Mouse (Mus musculus) small intestine, adult 2 months (tissue): ENCODE measurements around the gene Gm10190. TPM values are rescaled to one million over a fixed set of nuclear protein-coding genes. Genes with fewer than 3 reads are reported as not detected.

Experiments
- H3K27ac ChIP-seq: fragments of 200-500 bp; 2 replicates; pipeline ENCODE4 v1.5.1; 2012; ENCODE audit warnings: low read depth, low read length, control low read depth, inconsistent platforms; ENCODE audit not compliant: insufficient read depth
- H3K27me3 ChIP-seq: fragments of 200-500 bp; 2 replicates; pipeline ENCODE4 v1.6.1; 2012; ENCODE audit warnings: mild to moderate bottlenecking, moderate library complexity, low read length, inconsistent platforms; ENCODE audit not compliant: control insufficient read depth, insufficient read depth
- H3K36me3 ChIP-seq: fragments of 200-500 bp; 2 replicates; pipeline ENCODE4 v1.6.1; 2012; ENCODE audit warnings: mild to moderate bottlenecking, low read length, control low read depth, inconsistent platforms; ENCODE audit not compliant: control insufficient read depth, insufficient read depth
- H3K4me1 ChIP-seq: fragments of 200-500 bp; 2 replicates; pipeline ENCODE4 v1.6.1; 2012; ENCODE audit warnings: low read length, inconsistent platforms, mixed read lengths; ENCODE audit not compliant: control insufficient read depth, insufficient read depth, insufficient read length
- H3K4me3 ChIP-seq: fragments of 200-500 bp; 2 replicates; pipeline ENCODE4 v1.5.1; 2012; ENCODE audit warnings: low read depth, mild to moderate bottlenecking, control low read depth, inconsistent platforms, low read length, moderate library complexity
- CTCF ChIP-seq: fragments of 200-500 bp; IDR thresholded peaks from 2 replicates; pipeline ENCODE4 v1.5.1; 2012; ENCODE audit warnings: low read depth, mild to moderate bottlenecking, control low read depth, inconsistent platforms, low read length, moderate library complexity, mixed read lengths; ENCODE audit not compliant: insufficient replicate concordance, insufficient read length; ENCODE audit errors: extremely low read depth
- POLR2A ChIP-seq: fragments of 200-500 bp; IDR thresholded peaks from 2 replicates; pipeline ENCODE4 v1.6.1; 2012; ENCODE audit warnings: low read depth, mild to moderate bottlenecking, control low read depth, inconsistent platforms, low read length, moderate library complexity
- WGBS: fragments of 180-500 bp; shearing (Covaris S2); methylation state at CpG from one replicate; pipeline ENCODE4 v1.1.7; 2018; 5-methylcytosine and 5-hydroxymethylcytosine counted together
- polyA plus RNA-seq: library from polyadenylated mRNA; depleted of rRNA; stranded (reverse); fragments of >200 nt; gene quantifications from 2 replicates; pipeline ENCODE4 v1.2.3, GENCODE M21; 2012; rRNA removed

Gene Gm10190
- 0.87 TPM in 1 of 2 replicates, not detected in the other for polyA plus RNA-seq

DNA sequence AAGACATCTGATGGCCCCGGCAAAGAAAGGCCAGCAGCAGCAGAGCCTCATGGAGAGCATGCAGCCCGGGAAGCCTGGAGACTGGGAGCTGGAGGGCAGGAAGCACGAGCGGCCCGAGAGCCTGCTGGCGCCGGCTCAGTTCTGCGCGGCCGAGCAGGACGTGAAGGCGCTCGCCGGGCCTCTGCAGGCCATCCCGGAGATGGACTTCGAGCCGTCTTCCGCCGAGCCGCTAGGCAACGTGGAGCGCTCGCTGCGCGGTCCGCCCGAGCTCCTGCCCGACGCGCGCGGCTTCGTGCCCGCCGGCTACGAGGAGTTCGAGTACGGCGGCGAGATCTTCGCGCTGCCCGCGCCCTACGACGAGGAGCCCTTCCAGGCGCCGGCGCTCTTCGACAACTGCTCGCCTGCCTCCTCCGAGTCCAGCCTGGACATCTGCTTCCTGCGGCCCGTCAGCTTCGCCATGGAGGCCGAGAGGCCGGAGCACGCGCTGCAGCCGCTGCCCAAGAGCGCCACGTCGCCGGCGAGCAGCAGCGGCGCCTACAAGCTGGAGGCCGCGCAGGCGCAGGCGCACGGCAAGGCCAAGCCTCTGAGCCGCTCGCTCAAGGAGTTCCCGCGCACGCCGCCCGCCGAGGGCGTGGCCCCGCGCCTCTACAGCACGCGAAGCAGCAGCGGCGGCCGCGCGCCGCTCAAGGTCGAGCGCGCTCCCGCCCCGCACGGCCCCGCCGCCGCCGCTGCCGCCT, at the start of gene Gm10190:
Gene Gm10190 (minus strand): TSS at position 553 of the 737 bp plus-strand sequence.
- Histone ChIP-seq H3K27me3 (no peaks in the 10 kb centered on the region), H3K27ac (no peak within 1 kb of the TSS), H3K4me1 (peaks cover 11% of the 10 kb centered on the region), H3K4me3 (peak within 1 kb of the TSS; percentile 58), H3K36me3 (no peaks in the 10 kb centered on the region)
- TF ChIP-seq POLR2A (peak; percentile 48; the same call in 1 of the 2 replicates), CTCF (no peak)
- under 1% methylated on average over 102 of the region's 102 CpGs for WGBS

DNA sequence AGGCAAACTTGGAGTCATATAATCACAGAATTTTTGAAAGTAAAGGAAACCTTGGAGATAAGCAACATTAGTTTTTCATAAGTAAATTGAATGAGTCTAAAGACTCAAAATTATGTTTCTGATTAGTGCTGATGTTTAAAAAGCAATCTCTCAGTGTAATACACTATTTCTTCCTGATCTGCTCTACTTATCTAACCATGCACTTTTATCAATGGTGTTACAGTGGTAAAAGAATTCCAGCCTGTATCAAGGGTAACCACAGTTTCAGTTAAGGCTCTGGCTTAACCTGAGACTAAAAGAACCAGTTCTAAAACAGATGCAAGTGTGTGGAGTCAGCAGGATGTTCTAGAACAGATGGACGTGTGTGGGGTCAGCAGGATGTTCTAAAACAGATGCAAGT, 47.7 kb upstream of the Gm10190 start:
- peaks cover 38% of the 10 kb centered on the region for H3K36me3 ChIP-seq
- H3K27me3 ChIP-seq: no peaks in the 10 kb centered on the region
- no peak overlapping the region for H3K4me3 ChIP-seq
- H3K27ac ChIP-seq: no peak overlapping the region
- H3K4me1 ChIP-seq: no peaks in the 10 kb centered on the region
- TF ChIP-seq POLR2A (no peak), CTCF (no peak)
- WGBS: 90% methylated on average over 1 of the region's 1 CpGs

DNA sequence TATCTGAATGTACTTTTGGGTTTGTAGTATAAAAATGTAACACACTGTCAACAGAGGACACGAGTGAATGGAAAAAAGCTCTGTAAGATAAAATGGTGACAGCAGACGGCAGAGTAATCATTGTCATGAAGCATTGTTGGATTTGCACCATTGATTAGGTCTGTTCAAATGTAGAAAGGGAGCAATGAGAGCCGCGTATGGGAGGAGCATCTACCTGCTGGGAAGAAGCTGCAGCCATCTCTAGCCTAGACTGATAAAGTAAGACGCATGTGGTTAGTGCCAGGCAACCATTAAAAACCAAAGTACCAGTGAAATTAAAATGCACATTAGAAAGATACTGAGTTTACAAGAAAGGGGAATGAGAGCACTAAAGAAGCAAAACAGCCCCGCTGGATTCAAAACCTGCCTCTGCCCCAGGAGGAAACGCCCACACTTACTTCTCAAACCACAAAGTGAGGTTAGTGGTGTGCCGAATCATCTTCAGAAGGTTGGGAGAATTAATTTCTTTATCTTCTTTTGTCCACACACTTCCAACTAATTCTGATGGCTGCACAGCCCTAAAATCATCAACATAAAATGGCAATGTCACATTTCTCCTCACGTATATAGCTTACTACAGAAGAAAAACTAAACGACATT, 45.4 kb upstream of the Gm10190 start:
- 85% methylated on average over 10 of the region's 10 CpGs for WGBS
- H3K27me3 ChIP-seq: no peaks in the 10 kb centered on the region
- H3K27ac ChIP-seq: no peak overlapping the region
- TF ChIP-seq CTCF (no peak), POLR2A (no peak)
- no peak overlapping the region for H3K4me3 ChIP-seq
- H3K4me1 ChIP-seq: no peaks in the 10 kb centered on the region
- peaks cover 48% of the 10 kb centered on the region for H3K36me3 ChIP-seq

DNA sequence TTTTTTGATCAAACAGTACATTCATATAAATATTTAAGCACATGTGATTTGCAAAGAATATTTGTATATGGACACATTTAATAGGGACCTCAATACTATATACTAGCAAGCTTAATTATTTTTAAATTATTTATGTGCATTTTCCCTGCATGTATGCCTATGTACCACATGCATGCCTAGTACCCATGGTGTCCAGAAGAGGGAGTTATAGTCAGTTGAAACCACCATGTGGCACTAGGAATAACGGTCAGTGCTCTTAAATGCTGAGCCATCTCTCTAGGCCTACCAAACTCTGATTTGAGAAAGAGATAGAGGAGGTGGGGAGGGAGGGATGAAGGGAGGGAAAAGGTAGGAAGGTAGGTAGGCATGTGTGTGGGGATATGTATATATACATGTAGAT, 37.8 kb upstream of the Gm10190 start:
- 60% methylated on average over 1 of the region's 1 CpGs for WGBS
- no peaks in the 10 kb centered on the region for H3K4me1 ChIP-seq
- no peak overlapping the region for H3K27ac ChIP-seq
- peaks cover 54% of the 10 kb centered on the region for H3K36me3 ChIP-seq
- H3K4me3 ChIP-seq: no peak overlapping the region
- no peak for TF ChIP-seq POLR2A
- no peak for TF ChIP-seq CTCF
- H3K27me3 ChIP-seq: no peaks in the 10 kb centered on the region

DNA sequence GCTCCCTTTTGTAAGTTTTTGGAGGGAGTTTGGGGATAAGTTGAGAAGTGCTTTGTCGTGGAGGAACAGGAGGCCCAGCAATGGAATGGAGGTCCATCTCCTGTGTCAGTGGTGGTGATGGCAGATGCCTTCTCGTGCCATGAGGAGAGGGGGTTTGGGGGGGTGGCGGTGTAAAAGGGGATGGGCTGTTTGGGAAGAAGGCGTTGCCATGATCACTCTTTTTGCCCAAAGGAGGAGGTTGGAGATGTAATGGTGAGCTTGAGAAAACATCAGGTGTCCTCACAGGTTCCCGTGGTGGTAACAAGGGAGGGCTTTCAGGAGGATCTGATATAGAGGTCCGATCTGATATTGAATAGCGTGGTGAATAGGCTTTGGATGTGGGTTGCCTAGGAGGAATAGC, 24.9 kb upstream of the Gm10190 start:
- H3K4me1 ChIP-seq: no peaks in the 10 kb centered on the region
- 93% methylated on average over 7 of the region's 7 CpGs for WGBS
- H3K27me3 ChIP-seq: no peaks in the 10 kb centered on the region
- TF ChIP-seq CTCF: no peak
- no peak for TF ChIP-seq POLR2A
- H3K36me3 ChIP-seq: peaks cover 20% of the 10 kb centered on the region
- H3K27ac ChIP-seq: no peak overlapping the region
- no peak overlapping the region for H3K4me3 ChIP-seq

DNA sequence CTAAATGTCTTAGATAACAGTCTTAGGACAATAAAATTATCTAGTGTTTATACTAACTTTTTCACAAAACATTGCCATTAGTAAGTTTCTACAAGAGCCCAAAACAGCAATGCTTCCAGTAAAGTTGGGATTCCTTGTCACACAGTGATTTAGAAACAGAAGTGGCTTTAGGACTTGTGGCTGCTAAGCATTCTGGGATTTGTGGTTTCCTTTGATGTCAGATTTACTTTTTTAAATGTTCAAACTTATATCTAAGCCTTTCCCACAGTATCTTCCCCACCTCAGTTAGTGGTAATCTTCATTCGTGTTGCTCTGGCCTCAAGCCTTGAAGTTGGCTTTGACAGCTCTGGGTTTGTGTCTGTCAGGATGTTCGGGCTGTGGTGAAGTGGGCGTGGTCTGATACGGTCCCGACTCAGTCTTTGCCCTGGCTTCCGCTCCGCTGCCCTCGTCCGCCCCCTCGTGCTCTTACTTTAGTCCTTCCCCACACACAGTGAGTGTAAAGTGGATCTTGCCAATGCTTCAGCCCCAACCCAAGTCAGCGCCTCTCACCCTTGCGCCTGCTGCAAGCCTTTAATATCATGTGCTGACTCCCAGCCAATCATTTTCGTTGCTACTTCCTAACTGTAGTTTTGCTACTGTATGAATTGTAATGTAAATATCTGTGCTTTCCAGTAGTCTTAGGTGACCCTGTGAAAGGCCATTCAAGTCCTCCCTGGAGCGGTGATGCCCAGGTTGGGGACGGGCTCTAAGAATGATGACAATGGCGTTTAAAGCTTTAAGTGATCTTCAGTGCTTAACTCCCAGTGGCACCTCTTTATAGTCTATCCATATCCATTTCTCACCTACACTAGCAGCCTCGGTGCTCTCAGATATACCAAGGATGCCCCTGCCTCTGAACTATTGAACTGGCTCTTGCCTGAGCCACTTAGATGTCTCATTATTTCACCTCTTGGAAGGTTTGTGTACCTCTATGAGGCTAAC, 18.4 kb upstream of the Gm10190 start:
- H3K4me1 ChIP-seq: no peaks in the 10 kb centered on the region
- H3K36me3 ChIP-seq: no peaks in the 10 kb centered on the region
- TF ChIP-seq POLR2A (no peak), CTCF (peak; percentile 43; the same call in 1 of the 2 replicates)
- WGBS: 11% methylated on average over 17 of the region's 17 CpGs
- H3K4me3 ChIP-seq: peak overlapping the region; percentile 60
- H3K27ac ChIP-seq: no peak overlapping the region
- H3K27me3 ChIP-seq: no peaks in the 10 kb centered on the region
